Mouse (Mus musculus) liver, postnatal 0 days (tissue): ENCODE data around the gene Klhl36.

Experiments used
- CTCF ChIP-seq: sonication (generic); IDR thresholded peaks from 2 replicates; pipeline ENCODE4 v1.5.1; 2016; ENCODE audit warnings: antibody characterized with exemption, low read depth
- EP300 ChIP-seq: IDR thresholded peaks from 2 replicates; pipeline ENCODE4 v1.6.1; 2016; ENCODE audit warnings: antibody characterized with exemption, low read depth, mild to moderate bottlenecking

DNA sequence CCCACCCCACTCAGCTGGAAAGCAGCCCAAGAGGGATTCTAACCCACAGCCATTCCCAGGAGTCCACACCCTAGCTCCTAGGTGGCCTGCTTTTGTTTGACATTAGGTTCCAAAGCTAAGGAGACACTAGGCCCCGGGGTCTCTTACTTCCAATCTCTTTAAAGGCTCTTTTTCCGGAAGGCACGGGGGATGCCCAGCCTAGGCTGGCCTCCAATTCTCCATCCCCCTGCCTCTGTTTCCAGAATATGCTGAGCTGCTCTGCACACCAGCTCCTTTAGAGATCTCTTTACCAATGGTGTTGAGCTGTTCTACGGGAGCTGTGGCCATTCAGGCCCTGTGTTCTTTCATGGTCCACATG, 23.1 kb upstream of the Klhl36 start:
- TF ChIP-seq CTCF (no peak), EP300 (no peak)
